8 mouse cellular contexts compared by ENCODE assay signal in genomic region chr11:98708282-98708956, GRCm38 (mm10). TPM values are rescaled to one million over a fixed set of nuclear protein-coding genes. Genes with fewer than 3 reads are reported as not detected.
DNase-seq lines count a peak whose midpoint lies in the region; ATAC-seq lines count a peak whose summit lies in the region.

No protein-coding gene starts in this region.

- ATAC-seq in limb, embryonic 13.5 days (ENCODE audit: low FRiP score, low read depth), result 0 out of 2 replicates have a peak, but pooled peaks have one; percentile 8
- no peak for ATAC-seq in heart, embryonic 12.5 days (ENCODE audit: insufficient number of reproducible peaks, low FRiP score)
- ATAC-seq in liver, embryonic 13.5 days (ENCODE audit: low read depth), result 0 out of 2 replicates have a peak, but pooled peaks have one; percentile 18

- no peak overlapping the region for H3K4me3 ChIP-seq in limb, embryonic 13.5 days
- H3K4me3 ChIP-seq in limb, embryonic 10.5 days, result no peak overlapping the region
- H3K4me3 ChIP-seq in heart, embryonic 12.5 days, result no peak overlapping the region
- H3K4me3 ChIP-seq in liver, embryonic 13.5 days (replicated peaks), result no peak overlapping the region

- H3K36me3 ChIP-seq in limb, embryonic 13.5 days, result peaks cover 86% of the 10 kb centered on the region
- peaks cover 90% of the 10 kb centered on the region for H3K36me3 ChIP-seq in limb, embryonic 10.5 days
- peaks cover 74% of the 10 kb centered on the region for H3K36me3 ChIP-seq in heart, embryonic 12.5 days
- H3K36me3 ChIP-seq in liver, embryonic 13.5 days, result peaks cover 80% of the 10 kb centered on the region

- H3K9me3 ChIP-seq in limb, embryonic 13.5 days, result no peaks in the 10 kb centered on the region
- no peaks in the 10 kb centered on the region for H3K9me3 ChIP-seq in limb, embryonic 10.5 days (replicated peaks)
- no peaks in the 10 kb centered on the region for H3K9me3 ChIP-seq in heart, embryonic 12.5 days (replicated peaks)
- no peaks in the 10 kb centered on the region for H3K9me3 ChIP-seq in liver, embryonic 13.5 days (replicated peaks)

- peaks cover 9% of the 10 kb centered on the region for H3K4me1 ChIP-seq in limb, embryonic 13.5 days
- no peaks in the 10 kb centered on the region for H3K4me1 ChIP-seq in limb, embryonic 10.5 days
- H3K4me1 ChIP-seq in heart, embryonic 12.5 days (replicated peaks), result peaks cover 42% of the 10 kb centered on the region
- H3K4me1 ChIP-seq in liver, embryonic 13.5 days (replicated peaks), result peaks cover 43% of the 10 kb centered on the region

- H3K27me3 ChIP-seq in limb, embryonic 13.5 days, result no peaks in the 10 kb centered on the region
- H3K27me3 ChIP-seq in limb, embryonic 10.5 days (ENCODE audit: low read depth, poor library complexity, severe bottlenecking), result no peaks in the 10 kb centered on the region
- H3K27me3 ChIP-seq in heart, embryonic 12.5 days (replicated peaks), result no peaks in the 10 kb centered on the region
- H3K27me3 ChIP-seq in liver, embryonic 13.5 days, result no peaks in the 10 kb centered on the region

- WGBS in limb, embryonic 13.5 days, result 88% methylated on average over 19 of the region's 19 CpGs
- 93% methylated on average over 19 of the region's 19 CpGs for WGBS in limb, embryonic 10.5 days
- WGBS in heart, embryonic 12.5 days, result 86% methylated on average over 19 of the region's 19 CpGs
- WGBS in liver, embryonic 13.5 days (ENCODE audit: insufficient replicate concordance), result 66% methylated on average over 19 of the region's 19 CpGs

- no peak for DNase-seq in limb, embryonic 10.5 days (ENCODE audit: low spot score)
- DNase-seq in liver, embryonic 13.5 days, result no peak
- DNase-seq in skeletal muscle tissue, adult 2 months (ENCODE audit: low read depth, low spot score), result peak; percentile 49
- no peak for DNase-seq in cerebellum, adult 8-10 months
- DNase-seq in spleen, adult 18-20 months, result no peak
- no peak for DNase-seq in retina, postnatal 1 day

- H3K4me2 ChIP-seq in limb, embryonic 13.5 days (replicated peaks), result no peak overlapping the region
- no peak overlapping the region for H3K4me2 ChIP-seq in heart, embryonic 12.5 days
- H3K4me2 ChIP-seq in liver, embryonic 13.5 days, result no peak overlapping the region

- 0 out of 2 replicates have a peak overlapping the region, but pooled peaks have one; percentile 20 for H3K9ac ChIP-seq in limb, embryonic 13.5 days
- H3K9ac ChIP-seq in heart, embryonic 12.5 days, result no peak overlapping the region
- H3K9ac ChIP-seq in liver, embryonic 13.5 days, result no peak overlapping the region

- H3K27ac ChIP-seq in limb, embryonic 13.5 days, result peak overlapping the region; percentile 33; the same call in 1 of the 2 replicates
- no peak overlapping the region for H3K27ac ChIP-seq in limb, embryonic 10.5 days
- H3K27ac ChIP-seq in heart, embryonic 12.5 days (ENCODE audit: poor library complexity, severe bottlenecking), result peak overlapping the region; percentile 52
- H3K27ac ChIP-seq in liver, embryonic 13.5 days, result peak overlapping the region; percentile 58

RNA-seq across cellular contexts. Expression of gene Csf3, which starts 7.4 kb away (rescaled TPM):
- not detected in 2 replicates for polyA plus RNA-seq in limb, embryonic 13.5 days (2015; fragmentation: Nextera tagmentation; extraction: Ambion mirVana)
- polyA plus RNA-seq in limb, embryonic 10.5 days (2016; fragmentation: Nextera tagmentation; extraction: Ambion mirVana), result not detected in 2 replicates
- not detected in 2 replicates for polyA plus RNA-seq in heart, embryonic 12.5 days (2016; fragmentation: Nextera tagmentation; extraction: Ambion mirVana)
- polyA plus RNA-seq in liver, embryonic 13.5 days (2015; fragmentation: Nextera tagmentation; extraction: Ambion mirVana), result not detected in 2 replicates

RNA-seq across cellular contexts. Expression of gene Med24, which starts 20.8 kb away (rescaled TPM):
- 56.0 and 61.0 TPM in 2 replicates for polyA plus RNA-seq in limb, embryonic 13.5 days (2015; fragmentation: Nextera tagmentation; extraction: Ambion mirVana)
- polyA plus RNA-seq in limb, embryonic 10.5 days (2016; fragmentation: Nextera tagmentation; extraction: Ambion mirVana), result 77.3 and 82.6 TPM in 2 replicates
- polyA plus RNA-seq in heart, embryonic 12.5 days (2016; fragmentation: Nextera tagmentation; extraction: Ambion mirVana), result 45.9 and 48.1 TPM in 2 replicates
- polyA plus RNA-seq in liver, embryonic 13.5 days (2015; fragmentation: Nextera tagmentation; extraction: Ambion mirVana), result 27.6 and 36.0 TPM in 2 replicates

RNA-seq across cellular contexts. Expression of gene Psmd3, which starts 26.1 kb away (rescaled TPM):
- polyA plus RNA-seq in limb, embryonic 13.5 days (2015; fragmentation: Nextera tagmentation; extraction: Ambion mirVana), result 210 and 212 TPM in 2 replicates
- polyA plus RNA-seq in limb, embryonic 10.5 days (2016; fragmentation: Nextera tagmentation; extraction: Ambion mirVana), result 284 and 303 TPM in 2 replicates
- 184 and 190 TPM in 2 replicates for polyA plus RNA-seq in heart, embryonic 12.5 days (2016; fragmentation: Nextera tagmentation; extraction: Ambion mirVana)
- 143 and 151 TPM in 2 replicates for polyA plus RNA-seq in liver, embryonic 13.5 days (2015; fragmentation: Nextera tagmentation; extraction: Ambion mirVana)

RNA-seq across cellular contexts. Expression of gene Thra, which starts 32.0 kb away (rescaled TPM):
- polyA plus RNA-seq in limb, embryonic 13.5 days (2015; fragmentation: Nextera tagmentation; extraction: Ambion mirVana), result 34.1 and 34.3 TPM in 2 replicates
- 6.3 and 11.6 TPM in 2 replicates for polyA plus RNA-seq in limb, embryonic 10.5 days (2016; fragmentation: Nextera tagmentation; extraction: Ambion mirVana)
- 27.0 and 29.8 TPM in 2 replicates for polyA plus RNA-seq in heart, embryonic 12.5 days (2016; fragmentation: Nextera tagmentation; extraction: Ambion mirVana)
- 8.8 and 9.8 TPM in 2 replicates for polyA plus RNA-seq in liver, embryonic 13.5 days (2015; fragmentation: Nextera tagmentation; extraction: Ambion mirVana)

RNA-seq across cellular contexts. Expression of gene Gsdma, which starts 44.3 kb away (rescaled TPM):
- 0.10 and 0.13 TPM in 2 replicates for polyA plus RNA-seq in limb, embryonic 13.5 days (2015; fragmentation: Nextera tagmentation; extraction: Ambion mirVana)
- polyA plus RNA-seq in limb, embryonic 10.5 days (2016; fragmentation: Nextera tagmentation; extraction: Ambion mirVana), result 0.05 TPM in 1 of 2 replicates, not detected in the other
- polyA plus RNA-seq in heart, embryonic 12.5 days (2016; fragmentation: Nextera tagmentation; extraction: Ambion mirVana), result not detected in 2 replicates
- polyA plus RNA-seq in liver, embryonic 13.5 days (2015; fragmentation: Nextera tagmentation; extraction: Ambion mirVana), result not detected in 2 replicates
